Mouse (Mus musculus) limb, embryonic 11.5 days (tissue): ENCODE measurements around the gene Ero1l. TPM values are rescaled to one million over a fixed set of nuclear protein-coding genes. Genes with fewer than 3 reads are reported as not detected.

Source experiments
- ATAC-seq: fragments of 200-750 bp; cut with Nextera tagmentation; 2 replicates; pipeline ENCODE4 v1.8.0; 2017; ENCODE audit warnings: low read depth; ENCODE audit not compliant: insufficient number of reproducible peaks, low FRiP score, low TSS enrichment
- DNase-seq: peaks from one replicate; pipeline ENCODE4 v3.0.0-alpha.2; 2015; ENCODE audit warnings: low spot score
- H3K27ac ChIP-seq: fragments of 300-500 bp; sonication (generic); replicated peaks from 2 replicates; pipeline ENCODE4 v1.5.1; 2014; ENCODE audit warnings: low read depth, mild to moderate bottlenecking, low read length
- H3K27me3 ChIP-seq: fragments of 300-500 bp; sonication (generic); 2 replicates; pipeline ENCODE4 v1.6.1; 2014; ENCODE audit warnings: mild to moderate bottlenecking, low read length, mixed read lengths; ENCODE audit not compliant: control insufficient read depth, insufficient read depth
- H3K36me3 ChIP-seq: fragments of 300-500 bp; sonication (generic); 2 replicates; pipeline ENCODE4 v1.6.1; 2014; ENCODE audit warnings: mild to moderate bottlenecking, low read length, moderate library complexity, mixed read lengths; ENCODE audit not compliant: control insufficient read depth, insufficient read depth
- H3K4me1 ChIP-seq: fragments of 300-500 bp; sonication (generic); 2 replicates; pipeline ENCODE4 v1.6.1; 2014; ENCODE audit warnings: low read length, mixed read lengths; ENCODE audit not compliant: control insufficient read depth, insufficient read depth
- H3K4me2 ChIP-seq: fragments of 300-500 bp; sonication (generic); 2 replicates; pipeline ENCODE4 v1.6.1; 2014; ENCODE audit warnings: low read depth, mild to moderate bottlenecking, moderate library complexity; ENCODE audit not compliant: severe bottlenecking
- H3K4me3 ChIP-seq: fragments of 300-500 bp; sonication (generic); 2 replicates; pipeline ENCODE4 v1.5.1; 2014; ENCODE audit warnings: low read depth, low read length
- H3K9ac ChIP-seq: fragments of 300-500 bp; sonication (generic); 2 replicates; pipeline ENCODE4 v1.6.1; 2014; ENCODE audit warnings: mild to moderate bottlenecking, low read length
- H3K9me3 ChIP-seq: fragments of 300-500 bp; sonication (generic); 2 replicates; pipeline ENCODE4 v1.6.1; 2016; ENCODE audit warnings: low read length; ENCODE audit not compliant: control insufficient read depth
- whole genome bisulfite sequencing: fragments of 180-500 bp; shearing (Covaris S2); extraction: QIAGEN DNeasy Blood & Tissue Kit; methylation state at CpG from one replicate; pipeline ENCODE4 v1.1.7; 2014; 5-methylcytosine and 5-hydroxymethylcytosine counted together
- polyA plus RNA-seq: library from polyadenylated mRNA; unstranded; fragments of >200 nt; fragmentation: Nextera tagmentation; extraction: Ambion mirVana; gene quantifications from 2 replicates; pipeline ENCODE4 v1.2.1, GENCODE M21; 2014

Ero1l gene
- polyA plus RNA-seq = 29.3 and 32.9 TPM in 2 replicates

- 0 out of 2 replicates have a peak, but pooled peaks cover 5% of the 10 kb centered on the region for H3K4me1 ChIP-seq
- no peaks in the 10 kb centered on the region for H3K9me3 ChIP-seq
- H3K27me3 ChIP-seq = no peaks in the 10 kb centered on the region
- H3K27ac ChIP-seq = peak within 1 kb of the TSS; percentile 8; the same call in 1 of the 2 replicates
- H3K4me2 ChIP-seq = peak within 1 kb of the TSS; percentile 72
- ATAC-seq (peak; percentile 92), DNase-seq (peak; percentile 84)
- H3K36me3 ChIP-seq = no peaks in the 10 kb centered on the region
- H3K9ac ChIP-seq = peak within 1 kb of the TSS; percentile 93
- peak within 1 kb of the TSS; percentile 85 for H3K4me3 ChIP-seq
- 2% methylated on average over 73 of the region's 74 CpGs for WGBS
Measured at GRCm38 (mm10) chr14:45318426-45319236, at the start of gene Ero1l. TSS of gene Ero1l (minus strand) at chr14:45318771.

- Histone ChIP-seq H3K27me3 (no peaks in the 10 kb centered on the region), H3K4me2 (no peak overlapping the region), H3K9me3 (no peaks in the 10 kb centered on the region), H3K36me3 (peaks cover 8% of the 10 kb centered on the region), H3K9ac (no peak overlapping the region), H3K27ac (no peak overlapping the region), H3K4me3 (no peak overlapping the region), H3K4me1 (no peaks in the 10 kb centered on the region)
- 90% methylated on average over 6 of the region's 6 CpGs for WGBS
- DNase-seq (no peak), ATAC-seq (no peak)
Measured at GRCm38 (mm10) chr14:45365196-45365587, 46.6 kb upstream of the Ero1l start.

GRCm38 (mm10) chr14:45364211-45365195 lies 45.9 kb upstream of the Ero1l start:
- H3K9ac ChIP-seq = no peak overlapping the region
- WGBS = 81% methylated on average over 16 of the region's 16 CpGs
- ATAC-seq (no peak), DNase-seq (no peak)
- no peaks in the 10 kb centered on the region for H3K9me3 ChIP-seq
- H3K27ac ChIP-seq = no peak overlapping the region
- no peaks in the 10 kb centered on the region for H3K4me1 ChIP-seq
- H3K36me3 ChIP-seq = peaks cover 3% of the 10 kb centered on the region
- no peak overlapping the region for H3K4me2 ChIP-seq
- no peaks in the 10 kb centered on the region for H3K27me3 ChIP-seq
- no peak overlapping the region for H3K4me3 ChIP-seq

- WGBS = under 1% methylated on average over 69 of the region's 93 CpGs
- Histone ChIP-seq H3K27me3 (no peaks in the 10 kb centered on the region), H3K9me3 (no peaks in the 10 kb centered on the region), H3K9ac (peak within 1 kb of the TSS; percentile 74), H3K27ac (peak within 1 kb of the TSS; percentile 62; the same call in 1 of the 2 replicates), H3K4me2 (peak within 1 kb of the TSS; percentile 62), H3K36me3 (peaks cover 5% of the 10 kb centered on the region; the same call in 1 of the 2 replicates), H3K4me1 (peaks cover 5% of the 10 kb centered on the region; the same call in 1 of the 2 replicates), H3K4me3 (peak within 1 kb of the TSS; percentile 55)
- ATAC-seq (peak; percentile 96), DNase-seq (peak; percentile 97)
Measured at GRCm38 (mm10) chr14:45350931-45351859, 32.6 kb upstream of the Ero1l start, which contains the start of gene Styx. TSS of gene Styx (plus strand) at chr14:45351093.

GRCm38 (mm10) chr14:45329589-45330181 lies 11.1 kb upstream of the Ero1l start, which contains the start of gene Psmc6:
TSS of gene Psmc6 (plus strand) at chr14:45329788.
- Histone ChIP-seq H3K4me2 (peak within 1 kb of the TSS; percentile 49), H3K4me3 (peak within 1 kb of the TSS; percentile 98), H3K36me3 (peaks cover 2% of the 10 kb centered on the region; the same call in 1 of the 2 replicates), H3K9me3 (no peaks in the 10 kb centered on the region), H3K9ac (peak within 1 kb of the TSS; percentile 93), H3K4me1 (no peaks in the 10 kb centered on the region), H3K27me3 (no peaks in the 10 kb centered on the region), H3K27ac (peak within 1 kb of the TSS; percentile 62; the same call in 1 of the 2 replicates)
- 0% methylated on average over 41 of the region's 44 CpGs for WGBS
- DNase-seq (peak; percentile 92), ATAC-seq (peak; percentile 97)

- Histone ChIP-seq H3K36me3 (peaks cover 2% of the 10 kb centered on the region; the same call in 1 of the 2 replicates), H3K4me3 (peak overlapping the region; percentile 98), H3K4me1 (no peaks in the 10 kb centered on the region), H3K9me3 (no peaks in the 10 kb centered on the region), H3K27ac (no peak overlapping the region), H3K27me3 (no peaks in the 10 kb centered on the region), H3K4me2 (no peak overlapping the region), H3K9ac (no peak overlapping the region; the same call in 1 of the 2 replicates)
- no peak for DNase-seq
- ATAC-seq = peak; percentile 24
- WGBS = 14% methylated on average over 8 of the region's 8 CpGs
Measured at GRCm38 (mm10) chr14:45329018-45329588, 10.5 kb upstream of the Ero1l start.

GRCm38 (mm10) chr14:45328072-45328713 lies 9.6 kb upstream of the Ero1l start:
- H3K36me3 ChIP-seq = no peaks in the 10 kb centered on the region
- H3K27ac ChIP-seq = no peak overlapping the region
- H3K4me1 ChIP-seq = no peaks in the 10 kb centered on the region
- no peaks in the 10 kb centered on the region for H3K9me3 ChIP-seq
- 85% methylated on average over 4 of the region's 4 CpGs for WGBS
- no peak overlapping the region for H3K9ac ChIP-seq
- H3K4me2 ChIP-seq = no peak overlapping the region
- ATAC-seq = no peak
- no peak overlapping the region for H3K4me3 ChIP-seq
- no peak for DNase-seq
- H3K27me3 ChIP-seq = no peaks in the 10 kb centered on the region
